Mouse (Mus musculus): ENCODE results near the gene Gm20671.

GRCm38 (mm10) chr5:32778168-32778567, 48.7 kb downstream of the Gm20671 start:
- TF ChIP-seq POLR2A (IDR thresholded peaks at IDR 0.05; ENCODE audit: low read depth, low read length) (no peak), CTCF (IDR thresholded peaks at IDR 0.05; ENCODE audit: borderline replicate concordance, insufficient read depth, low read length) (no peak)
